Mouse (Mus musculus): ENCODE results near the gene Mex3a. TPM values are rescaled to one million over a fixed set of nuclear protein-coding genes. Genes with fewer than 3 reads are reported as not detected.

The Mex3a gene
- polyA plus RNA-seq, 1 experiment from 2014 or later = 11.2 TPM

GRCm38 (mm10) chr3:88531348-88532298 lies 572 bp upstream of the Mex3a start:
- Histone ChIP-seq H3K27ac (peak overlapping the region; percentile 87), H3K4me3 (replicated peaks) (peak overlapping the region; percentile 56), H3K4me2 (replicated peaks) (peak overlapping the region; percentile 82), H3K9ac (peak overlapping the region; percentile 93), H3K9me3 (no peaks in the 10 kb centered on the region), H3K27me3 (replicated peaks) (no peaks in the 10 kb centered on the region), H3K36me3 (peaks cover 6% of the 10 kb centered on the region), H3K4me1 (replicated peaks) (peaks cover 62% of the 10 kb centered on the region)
- WGBS = under 1% methylated on average over 56 of the region's 63 CpGs
- ATAC-seq = peak; percentile 82

- peaks cover 67% of the 10 kb centered on the region for H3K4me1 ChIP-seq (replicated peaks)
- peaks cover 14% of the 10 kb centered on the region for H3K36me3 ChIP-seq
- no peaks in the 10 kb centered on the region for H3K9me3 ChIP-seq
- peak overlapping the region; percentile 93 for H3K9ac ChIP-seq
- WGBS = under 1% methylated on average over 39 of the region's 40 CpGs
- H3K27me3 ChIP-seq (replicated peaks) = no peaks in the 10 kb centered on the region
- peak overlapping the region; percentile 82 for H3K4me2 ChIP-seq (replicated peaks)
- peak overlapping the region; percentile 56 for H3K4me3 ChIP-seq (replicated peaks)
- peak; percentile 6; the same call in 1 of the 2 replicates for ATAC-seq
- H3K27ac ChIP-seq = peak overlapping the region; percentile 87
These were observed 705 bp downstream of the Mex3a start for GRCm38 (mm10) chr3:88532689-88533511.

DNA sequence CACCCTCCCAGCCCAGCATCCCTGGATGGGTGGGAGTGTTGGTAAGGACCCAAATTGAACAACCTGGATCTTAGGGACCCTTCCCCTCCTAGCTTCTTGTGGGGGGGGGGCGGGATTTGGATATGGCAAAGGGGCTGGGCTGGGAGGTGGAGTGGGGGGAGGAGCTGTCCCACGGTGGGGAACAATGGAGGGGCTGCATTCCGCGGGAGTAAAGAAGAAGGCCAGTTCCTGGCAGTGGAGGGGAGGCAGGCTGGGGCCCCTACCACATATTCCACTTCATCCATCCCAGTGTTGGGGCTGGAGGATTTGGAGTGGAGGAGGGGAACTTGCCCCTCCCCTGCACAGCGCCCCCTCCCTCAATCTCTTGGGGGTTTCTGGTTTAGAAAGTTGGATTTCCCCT lies 1.5 kb downstream of the Mex3a start:
- H3K9me3 ChIP-seq = no peaks in the 10 kb centered on the region
- WGBS = 0% methylated on average over 5 of the region's 5 CpGs
- peaks cover 20% of the 10 kb centered on the region for H3K36me3 ChIP-seq
- peak overlapping the region; percentile 56 for H3K4me3 ChIP-seq (replicated peaks)
- H3K27ac ChIP-seq = peak overlapping the region; percentile 87; the same call in 1 of the 2 replicates
- ATAC-seq = no peak
- H3K27me3 ChIP-seq (replicated peaks) = no peaks in the 10 kb centered on the region
- peaks cover 69% of the 10 kb centered on the region for H3K4me1 ChIP-seq (replicated peaks)
- peak overlapping the region; percentile 93 for H3K9ac ChIP-seq
- H3K4me2 ChIP-seq (replicated peaks) = peak overlapping the region; percentile 82

DNA sequence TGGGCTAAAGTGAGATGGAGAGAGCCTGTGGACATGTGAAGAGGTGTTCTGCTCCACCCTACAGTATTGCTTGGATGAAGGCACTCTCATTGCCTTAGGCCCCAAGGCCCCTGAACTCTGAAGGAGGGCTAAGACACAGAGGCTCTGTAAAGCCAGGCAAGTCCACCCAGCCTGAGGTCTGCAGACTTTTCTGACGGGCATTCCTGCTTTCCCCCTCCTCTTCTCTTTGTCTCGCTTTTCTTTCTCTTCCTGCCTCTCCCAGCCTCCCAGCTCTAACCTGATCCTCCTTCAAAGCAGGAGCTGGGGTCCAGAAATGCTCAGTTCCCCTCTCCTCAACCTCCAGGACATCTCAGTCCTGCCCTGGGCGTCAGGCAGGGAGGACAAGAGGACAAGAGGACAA lies 2.8 kb downstream of the Mex3a start:
- Histone ChIP-seq H3K9me3 (no peaks in the 10 kb centered on the region), H3K9ac (peak overlapping the region; percentile 93), H3K4me1 (replicated peaks) (peaks cover 63% of the 10 kb centered on the region), H3K4me2 (replicated peaks) (peak overlapping the region; percentile 82), H3K36me3 (peaks cover 22% of the 10 kb centered on the region), H3K27me3 (replicated peaks) (no peaks in the 10 kb centered on the region), H3K27ac (no peak overlapping the region), H3K4me3 (replicated peaks) (peak overlapping the region; percentile 56)
- no peak for ATAC-seq
- WGBS = 37% methylated on average over 3 of the region's 3 CpGs

- Histone ChIP-seq H3K4me1 (replicated peaks) (peaks cover 57% of the 10 kb centered on the region), H3K9me3 (no peaks in the 10 kb centered on the region), H3K4me3 (replicated peaks) (peak overlapping the region; percentile 56; the same call in 1 of the 2 replicates), H3K9ac (peak overlapping the region; percentile 93), H3K36me3 (peaks cover 22% of the 10 kb centered on the region), H3K4me2 (replicated peaks) (peak overlapping the region; percentile 82), H3K27ac (no peak overlapping the region), H3K27me3 (replicated peaks) (no peaks in the 10 kb centered on the region)
- no peak for ATAC-seq
- 56% methylated on average over 4 of the region's 4 CpGs for WGBS
These were observed 3.3 kb downstream of the Mex3a start for GRCm38 (mm10) chr3:88535527-88535926.

GRCm38 (mm10) chr3:88536103-88536930 lies 4.1 kb downstream of the Mex3a start:
- peak overlapping the region; percentile 82 for H3K4me2 ChIP-seq (replicated peaks)
- WGBS = 6% methylated on average over 64 of the region's 64 CpGs
- peak overlapping the region; percentile 33 for H3K9ac ChIP-seq
- H3K27ac ChIP-seq = peak overlapping the region; percentile 64
- H3K4me3 ChIP-seq (replicated peaks) = peak overlapping the region; percentile 56
- peak; percentile 62 for ATAC-seq
- H3K4me1 ChIP-seq (replicated peaks) = peaks cover 55% of the 10 kb centered on the region
- no peaks in the 10 kb centered on the region for H3K27me3 ChIP-seq (replicated peaks)
- peaks cover 22% of the 10 kb centered on the region for H3K36me3 ChIP-seq
- no peaks in the 10 kb centered on the region for H3K9me3 ChIP-seq

DNA sequence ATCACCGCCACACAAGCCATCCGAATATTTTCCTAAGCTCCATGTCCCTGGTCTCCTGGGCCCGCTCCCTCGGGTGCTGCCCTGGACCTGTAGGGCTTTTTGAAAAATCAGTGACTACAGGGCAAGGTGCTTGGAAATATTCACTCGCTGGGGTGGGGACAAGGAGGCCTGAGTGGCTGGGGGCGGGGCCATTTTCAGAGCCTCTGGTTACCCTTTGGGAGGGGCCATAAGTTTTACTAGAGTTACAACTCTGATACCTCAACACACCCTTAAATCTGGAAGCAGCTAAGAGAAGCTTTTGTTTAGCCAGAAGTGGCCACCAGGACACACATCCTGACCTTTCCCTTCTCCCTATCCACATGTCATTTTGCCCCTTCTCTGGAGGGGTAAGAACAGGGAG lies 5.0 kb downstream of the Mex3a start:
- Histone ChIP-seq H3K9ac (peak overlapping the region; percentile 33; the same call in 1 of the 2 replicates), H3K9me3 (no peaks in the 10 kb centered on the region), H3K27me3 (replicated peaks) (no peaks in the 10 kb centered on the region), H3K4me1 (replicated peaks) (peaks cover 55% of the 10 kb centered on the region), H3K27ac (peak overlapping the region; percentile 64; the same call in 1 of the 2 replicates), H3K4me2 (replicated peaks) (peak overlapping the region; percentile 82), H3K36me3 (peaks cover 22% of the 10 kb centered on the region), H3K4me3 (replicated peaks) (peak overlapping the region; percentile 56; the same call in 1 of the 2 replicates)
- no peak for ATAC-seq
- 69% methylated on average over 6 of the region's 6 CpGs for WGBS

- Histone ChIP-seq H3K27ac (no peak overlapping the region), H3K4me3 (replicated peaks) (no peak overlapping the region), H3K4me1 (replicated peaks) (peaks cover 52% of the 10 kb centered on the region), H3K9ac (0 out of 2 replicates have a peak overlapping the region, but pooled peaks have one; percentile 0), H3K9me3 (no peaks in the 10 kb centered on the region), H3K27me3 (replicated peaks) (no peaks in the 10 kb centered on the region), H3K4me2 (replicated peaks) (no peak overlapping the region), H3K36me3 (peaks cover 22% of the 10 kb centered on the region)
- WGBS = 58% methylated on average over 9 of the region's 9 CpGs
- ATAC-seq = no peak
These were observed 6.3 kb downstream of the Mex3a start for GRCm38 (mm10) chr3:88538271-88539145.

DNA sequence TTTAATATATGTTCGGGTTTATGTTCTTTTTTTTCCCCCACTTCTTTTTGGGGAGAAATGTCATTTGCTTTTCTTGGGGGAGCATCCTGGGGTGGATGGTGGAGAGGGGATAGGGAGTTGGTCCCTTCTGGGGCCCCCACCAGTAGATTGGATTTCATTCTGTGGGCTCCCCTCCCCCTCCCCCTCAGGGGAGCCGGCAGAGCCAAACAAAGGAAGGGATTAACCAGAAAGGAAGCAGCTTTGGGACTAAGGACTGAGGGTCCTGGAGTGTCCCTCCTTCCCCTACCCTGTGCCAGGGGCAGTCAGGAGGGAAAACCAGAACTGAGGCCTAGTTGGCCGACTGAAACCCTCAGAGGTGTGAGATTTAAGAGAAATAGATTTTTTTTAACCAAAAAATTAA lies 7.2 kb downstream of the Mex3a start:
- H3K4me2 ChIP-seq (replicated peaks) = no peak overlapping the region
- no peak overlapping the region for H3K4me3 ChIP-seq (replicated peaks)
- no peak for ATAC-seq
- H3K36me3 ChIP-seq = peaks cover 22% of the 10 kb centered on the region
- H3K27me3 ChIP-seq (replicated peaks) = no peaks in the 10 kb centered on the region
- H3K27ac ChIP-seq = no peak overlapping the region
- H3K4me1 ChIP-seq (replicated peaks) = peaks cover 44% of the 10 kb centered on the region
- no peak overlapping the region for H3K9ac ChIP-seq
- 35% methylated on average over 3 of the region's 3 CpGs for WGBS
- no peaks in the 10 kb centered on the region for H3K9me3 ChIP-seq

GRCm38 (mm10) chr3:88540085-88540484 lies 7.9 kb downstream of the Mex3a start:
- no peak for ATAC-seq
- H3K4me3 ChIP-seq (replicated peaks) = no peak overlapping the region
- H3K4me2 ChIP-seq (replicated peaks) = no peak overlapping the region
- H3K36me3 ChIP-seq = peaks cover 22% of the 10 kb centered on the region
- no peaks in the 10 kb centered on the region for H3K9me3 ChIP-seq
- 68% methylated on average over 5 of the region's 5 CpGs for WGBS
- no peak overlapping the region for H3K27ac ChIP-seq
- H3K4me1 ChIP-seq (replicated peaks) = peaks cover 37% of the 10 kb centered on the region
- no peak overlapping the region for H3K9ac ChIP-seq
- no peaks in the 10 kb centered on the region for H3K27me3 ChIP-seq (replicated peaks)
